Mouse (Mus musculus) embryonic stem cell, embryonic (primary cell): ENCODE results near the gene Hoxb13.

ENCODE experiments used
- CTCF ChIA-PET, 4 experiments: fragments of 300-600 bp in 2 of 4; fragments of 350-600 bp in 2 of 4; sonication (Branson Sonifier 250); formaldehyde crosslinking; loops; one replicate each; lab custom pipeline; 2022; ENCODE audit warnings: inconsistent platforms in 2 of 4; lab: Charles Lee
- POLR2A ChIA-PET, 4 experiments: fragments of 300-600 bp in 2 of 4; fragments of 350-600 bp in 2 of 4; sonication (Branson Sonifier 250); formaldehyde crosslinking; loops; one replicate each; lab custom pipeline; 2022; ENCODE audit warnings: antibody characterized with exemption in 4 of 4, inconsistent platforms in 1 of 4; lab: Charles Lee

The Hoxb13 gene

GRCm38 (mm10) chr11:96178356-96178755, 15.8 kb upstream of the Hoxb13 start:
- ChIA-PET POLR2A (interaction anchor here in 2 of 4 experiments (1.0 to 1.2 kb wide), 3 partner anchors 10 to 66 kb away, joined by 3 to 4 read pairs (median 3); partner anchors contain the start of genes Calcoco2 (in 1 of the 2) and Hoxb13 (in 1 of the 2)), CTCF (interaction anchor here in 2 of 4 experiments (0.5 to 1.0 kb wide), 2 partner anchors 83 to 129 kb away, joined by 3 read pairs; no protein-coding TSS in a partner anchor)

- ChIA-PET CTCF (interaction anchor here in 2 of 4 experiments (0.7 to 1.0 kb wide), 2 partner anchors 83 to 110 kb away, joined by 3 to 8 read pairs; no protein-coding TSS in a partner anchor), POLR2A (interaction anchor here in 2 of 4 experiments (1.2 to 1.3 kb wide), 3 partner anchors 11 to 67 kb away, joined by 3 to 4 read pairs (median 3); partner anchors contain the start of genes Calcoco2 (in 1 of the 2) and Hoxb13 (in 1 of the 2))
These were observed 15.1 kb upstream of the Hoxb13 start for GRCm38 (mm10) chr11:96178911-96179503.

GRCm38 (mm10) chr11:96181061-96181460, 13.1 kb upstream of the Hoxb13 start:
- POLR2A ChIA-PET: interaction anchor here in 2 of 4 experiments (0.6 to 1.5 kb wide), 3 partner anchors 9 to 63 kb away, joined by 3 to 6 read pairs (median 3); partner anchors contain the start of gene Hoxb13 (in 1 of the 2)

GRCm38 (mm10) chr11:96184233-96184632, 9.9 kb upstream of the Hoxb13 start:
- ChIA-PET POLR2A (interaction anchor here in 2 of 4 experiments (0.6 to 1.3 kb wide), 2 partner anchors 46 to 587 kb away, joined by 3 to 8 read pairs; no protein-coding TSS in a partner anchor), CTCF (interaction anchor here in 2 of 4 experiments (0.6 kb wide), 2 partner anchors 191 to 292 kb away, joined by 3 read pairs; no protein-coding TSS in a partner anchor)

More at GRCm38 (mm10) chr11:96181061-96181460, 13.1 kb upstream of the Hoxb13 start:
- CTCF ChIA-PET: no interaction called here

GRCm38 (mm10) chr11:96187321-96187720, 6.8 kb upstream of the Hoxb13 start:
- ChIA-PET CTCF (interaction anchor here in 3 of 4 experiments (0.5 to 1.1 kb wide), 3 partner anchors 64 to 87 kb away, joined by 4 to 15 read pairs (median 5); no protein-coding TSS in a partner anchor), POLR2A (no interaction called here)

DNA sequence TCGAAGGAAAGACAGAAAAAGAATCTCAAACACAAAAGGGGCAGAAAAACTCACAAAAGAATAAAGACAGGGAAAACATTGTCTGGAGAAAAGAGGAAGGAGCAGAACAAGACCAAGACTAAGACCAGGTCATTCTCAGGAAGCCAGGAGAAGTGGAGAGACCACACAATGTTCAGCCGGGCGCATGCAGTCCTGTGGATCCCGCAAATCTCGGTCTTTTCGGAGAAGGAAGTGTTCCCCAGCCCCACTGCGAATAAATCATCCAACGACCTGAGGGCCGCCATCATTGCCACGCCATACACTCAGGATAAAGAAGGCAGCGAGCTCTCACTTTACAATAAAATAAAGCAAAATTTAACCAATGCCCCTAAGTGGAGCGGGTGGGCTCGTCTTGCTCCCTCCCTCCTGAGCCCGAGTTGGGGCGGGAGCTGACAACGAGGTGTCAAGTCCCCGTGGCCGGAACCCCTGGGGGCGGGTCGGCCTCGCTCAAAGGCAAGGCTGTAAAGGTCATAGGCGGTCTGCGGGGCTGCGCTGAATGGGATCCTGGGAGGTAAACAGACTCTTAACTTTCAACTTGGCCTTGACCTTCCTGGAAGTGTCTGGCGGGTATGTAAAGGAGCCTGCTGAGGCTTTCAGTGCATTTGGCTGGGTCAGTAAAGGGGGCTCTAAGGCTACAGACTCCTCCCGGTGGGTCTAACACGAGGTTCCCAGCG, 4.2 kb upstream of the Hoxb13 start:
- CTCF ChIA-PET: interaction anchor here in 3 of 4 experiments (0.5 to 2.0 kb wide), 8 partner anchors 9 to 239 kb away, joined by 3 to 8 read pairs (median 4); no protein-coding TSS in a partner anchor
- POLR2A ChIA-PET: interaction anchor here (0.5 to 1.4 kb wide), 15 partner anchors 8 to 414 kb away, joined by 3 to 7 read pairs (median 3); partner anchors contain the start of gene Atp5g1 (in 2 of the 4)

GRCm38 (mm10) chr11:96191132-96191531, 3.0 kb upstream of the Hoxb13 start:
- CTCF ChIA-PET: interaction anchor here in 3 of 4 experiments (0.6 to 2.0 kb wide), 3 partner anchors 8 to 88 kb away, joined by 3 to 5 read pairs (median 4); no protein-coding TSS in a partner anchor
- POLR2A ChIA-PET: interaction anchor here in 3 of 4 experiments (0.6 to 1.4 kb wide), 5 partner anchors 11 to 144 kb away, joined by 3 to 5 read pairs (median 3); no protein-coding TSS in a partner anchor

GRCm38 (mm10) chr11:96194401-96194710, 240 bp downstream of the Hoxb13 start:
- ChIA-PET POLR2A (interaction anchor here in 2 of 4 experiments (0.6 to 1.9 kb wide), 7 partner anchors 9 to 592 kb away, joined by 3 to 7 read pairs (median 4); no protein-coding TSS in a partner anchor), CTCF (interaction anchor here (0.6 to 1.7 kb wide), 7 partner anchors 29 to 101 kb away, joined by 3 to 7 read pairs (median 3); partner anchors contain the start of gene Ttll6 (in 1 of the 4))

GRCm38 (mm10) chr11:96194961-96195640, 985 bp downstream of the Hoxb13 start:
- CTCF ChIA-PET: interaction anchor here in 3 of 4 experiments (0.8 to 1.0 kb wide), 3 partner anchors 43 to 68 kb away, joined by 3 to 5 read pairs (median 3); partner anchors contain the start of gene Ttll6 (in 1 of the 3)
- POLR2A ChIA-PET: interaction anchor here in 1 of 4 experiments (1.0 to 1.9 kb wide), 4 partner anchors 9 to 63 kb away, joined by 3 to 7 read pairs (median 4); no protein-coding TSS in a partner anchor

GRCm38 (mm10) chr11:96195769-96196280, 1.7 kb downstream of the Hoxb13 start:
- CTCF ChIA-PET: no interaction called here
- POLR2A ChIA-PET: no interaction called here

- POLR2A ChIA-PET: interaction anchor here in 1 of 4 experiments (0.7 kb wide), 2 partner anchors 394 to 823 kb away, joined by 5 to 7 read pairs; no protein-coding TSS in a partner anchor
- CTCF ChIA-PET: interaction anchor here in 3 of 4 experiments (0.6 to 1.8 kb wide), 5 partner anchors 11 to 59 kb away, joined by 3 to 8 read pairs (median 5); no protein-coding TSS in a partner anchor
These were observed 4.5 kb downstream of the Hoxb13 start for GRCm38 (mm10) chr11:96198642-96199041.

- ChIA-PET CTCF (interaction anchor here (0.5 to 1.8 kb wide), 10 partner anchors 9 to 1329 kb away, joined by 3 to 8 read pairs (median 4); no protein-coding TSS in a partner anchor), POLR2A (interaction anchor here in 2 of 4 experiments (0.6 to 1.7 kb wide), 10 partner anchors 9 to 460 kb away, joined by 3 to 8 read pairs (median 4); partner anchors contain the start of gene Atp5g1 (in 1 of the 2))
These were observed 5.3 kb downstream of the Hoxb13 start for GRCm38 (mm10) chr11:96199181-96200086.

DNA sequence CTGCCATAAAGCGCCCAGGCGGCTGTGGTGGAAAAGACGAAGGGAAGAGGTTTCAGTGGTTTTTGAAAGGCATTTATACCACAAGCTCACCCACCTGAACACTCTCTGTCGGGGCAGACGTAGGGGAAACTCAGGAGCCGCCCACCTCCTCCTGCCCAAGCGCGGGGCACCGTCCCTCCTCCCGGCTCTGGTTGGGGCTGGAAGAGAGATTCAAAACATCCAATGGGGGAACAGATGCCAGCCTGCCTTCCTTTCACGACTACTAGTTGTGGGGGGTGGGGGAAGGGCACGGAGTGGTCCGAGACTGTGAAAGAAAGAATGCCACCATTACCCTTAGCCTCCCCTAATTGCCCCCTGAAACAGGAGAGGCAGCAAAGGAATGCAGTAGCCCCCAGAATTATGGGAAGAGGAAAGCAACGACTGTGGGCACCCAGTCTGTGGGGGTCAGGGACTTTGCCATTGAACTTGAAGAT, 6.1 kb downstream of the Hoxb13 start:
- CTCF ChIA-PET: interaction anchor here in 3 of 4 experiments (0.7 to 1.8 kb wide), 5 partner anchors 10 to 55 kb away, joined by 3 to 8 read pairs (median 3); no protein-coding TSS in a partner anchor
- POLR2A ChIA-PET: interaction anchor here in 2 of 4 experiments (0.6 to 1.7 kb wide), 9 partner anchors 10 to 461 kb away, joined by 3 to 8 read pairs (median 3); partner anchors contain the start of gene Atp5g1 (in 1 of the 2)

DNA sequence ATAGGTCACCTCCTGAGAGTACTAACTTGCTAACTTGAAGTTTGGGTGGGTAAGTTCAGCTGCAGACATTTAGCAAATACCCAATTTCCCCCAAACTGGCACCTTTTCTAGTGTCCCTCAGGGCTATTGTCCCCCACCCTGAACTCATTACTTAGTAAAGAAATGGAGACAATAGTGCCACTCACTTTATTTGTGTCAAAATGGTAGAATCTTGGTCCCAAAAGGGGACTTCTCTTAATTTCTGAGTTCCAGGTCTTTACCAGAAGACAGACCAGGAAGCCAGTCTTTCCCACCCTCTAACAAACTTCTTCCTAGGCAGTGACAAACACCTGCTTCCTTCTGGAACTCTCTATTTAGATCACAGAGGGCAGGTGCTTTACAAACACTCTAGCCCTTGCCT, 7.6 kb downstream of the Hoxb13 start:
- ChIA-PET POLR2A (no interaction called here), CTCF (interaction anchor here in 1 of 4 experiments (0.6 kb wide), 1 partner anchor 38 kb away, joined by 3 read pairs; no protein-coding TSS in a partner anchor)

DNA sequence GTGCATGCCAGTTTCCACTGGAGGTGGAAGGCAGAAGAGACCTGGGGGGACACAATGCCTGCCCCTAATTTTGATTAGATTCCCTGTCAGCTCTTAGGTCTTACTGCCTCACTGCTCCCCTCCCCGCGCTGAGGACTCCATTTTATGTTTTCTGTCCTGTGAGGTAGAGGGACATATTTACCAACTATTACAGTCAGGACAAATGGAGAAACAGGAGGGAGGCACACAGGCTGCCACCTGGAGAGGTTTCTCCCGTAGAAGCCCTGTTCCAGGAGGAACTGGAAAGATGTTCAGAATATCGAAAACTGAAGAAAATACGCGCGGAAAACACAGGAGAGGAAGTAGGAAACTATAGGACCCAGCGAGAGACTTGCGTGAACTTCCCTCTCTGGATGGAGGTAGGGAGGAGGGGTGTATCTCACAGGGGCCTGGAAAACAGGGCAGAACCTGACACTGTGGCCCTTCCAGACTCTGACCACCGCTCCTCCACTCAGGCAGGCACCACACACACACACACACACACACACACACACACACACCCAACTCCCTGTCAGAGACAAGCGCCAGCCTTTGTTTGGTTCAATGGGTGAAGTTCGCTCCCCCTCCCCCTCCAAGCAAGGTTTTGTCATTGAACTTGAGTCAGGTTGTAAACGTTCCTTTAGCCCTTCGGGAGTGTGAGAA, 8.4 kb downstream of the Hoxb13 start:
- POLR2A ChIA-PET: interaction anchor here in 1 of 4 experiments (2.0 kb wide), 1 partner anchor 8 kb away, joined by 7 read pairs; the partner anchor contains the start of gene Hoxb13
- CTCF ChIA-PET: interaction anchor here in 1 of 4 experiments (0.6 to 1.0 kb wide), 2 partner anchors 21 to 39 kb away, joined by 3 to 4 read pairs; no protein-coding TSS in a partner anchor
